ENCODE assay signal across 8 mouse cellular contexts in genomic region chr2:26300808-26301174, GRCm38 (mm10). TPM values are rescaled to one million over a fixed set of nuclear protein-coding genes. Genes with fewer than 3 reads are reported as not detected.
DNase-seq lines count a peak whose midpoint lies in the region; ATAC-seq lines count a peak whose summit lies in the region.

No protein-coding gene starts in this region.

- H3K4me3 ChIP-seq in limb, embryonic 12.5 days (replicated peaks), result no peak overlapping the region
- no peak overlapping the region for H3K4me3 ChIP-seq in stomach, embryonic 15.5 days (replicated peaks)

- 0 out of 2 replicates have a peak overlapping the region, but pooled peaks have one; percentile 18 for H3K9ac ChIP-seq in limb, embryonic 12.5 days (replicated peaks)
- H3K9ac ChIP-seq in stomach, embryonic 15.5 days, result no peak overlapping the region

- H3K36me3 ChIP-seq in limb, embryonic 12.5 days, result no peaks in the 10 kb centered on the region
- no peaks in the 10 kb centered on the region for H3K36me3 ChIP-seq in stomach, embryonic 15.5 days

- 3% methylated on average over 3 of the region's 3 CpGs for WGBS in limb, embryonic 12.5 days
- 0% methylated on average over 3 of the region's 3 CpGs for WGBS in stomach, embryonic 15.5 days

- peak; percentile 72 for DNase-seq in 416B (ENCODE audit: low read depth)
- peak; percentile 76 for DNase-seq in adrenal gland, adult 8-10 months
- DNase-seq in embryo, embryonic 11.5 days (ENCODE audit: low read depth, low spot score), result peak; percentile 75
- peak; percentile 97 for DNase-seq in heart, adult 11 months
- DNase-seq in kidney, adult 8-10 months, result peak; percentile 75 to 87
- peak; percentile 81 for DNase-seq in naive thymus-derived CD4-positive, alpha-beta T cell, adult 2 months (ENCODE audit: low read depth)

- peaks cover 25% of the 10 kb centered on the region for H3K27me3 ChIP-seq in limb, embryonic 12.5 days
- H3K27me3 ChIP-seq in stomach, embryonic 15.5 days (replicated peaks), result no peaks in the 10 kb centered on the region

- no peak overlapping the region for H3K4me2 ChIP-seq in limb, embryonic 12.5 days
- H3K4me2 ChIP-seq in stomach, embryonic 15.5 days, result no peak overlapping the region

- H3K9me3 ChIP-seq in limb, embryonic 12.5 days, result no peaks in the 10 kb centered on the region
- no peaks in the 10 kb centered on the region for H3K9me3 ChIP-seq in stomach, embryonic 15.5 days

- H3K27ac ChIP-seq in limb, embryonic 12.5 days, result no peak overlapping the region
- H3K27ac ChIP-seq in stomach, embryonic 15.5 days, result peak overlapping the region; percentile 72

- peaks cover 19% of the 10 kb centered on the region for H3K4me1 ChIP-seq in limb, embryonic 12.5 days (replicated peaks)
- peaks cover 34% of the 10 kb centered on the region for H3K4me1 ChIP-seq in stomach, embryonic 15.5 days

- ATAC-seq in limb, embryonic 12.5 days (ENCODE audit: insufficient number of reproducible peaks, insufficient read depth, low FRiP score, low TSS enrichment, low read depth), result no peak
- peak; percentile 24; the same call in 1 of the 2 replicates for ATAC-seq in stomach, embryonic 15.5 days (ENCODE audit: insufficient read depth, low FRiP score, low read depth)

RNA-seq across cellular contexts. Expression of gene Ccdc187, which starts 6.4 kb away (rescaled TPM):
- total RNA-seq in adrenal gland, adult 8-10 months (2022), result 1 to 10 TPM in 3 of 4 experiments, under 1 TPM in 1; 0.32 to 4.1 (median 2.2) TPM
- polyA plus RNA-seq in limb, embryonic 12.5 days (2016; fragmentation: Nextera tagmentation; extraction: Ambion mirVana), result not detected in 2 replicates
- 0.57 and 0.61 TPM in 2 replicates for polyA plus RNA-seq in stomach, embryonic 15.5 days (2015; fragmentation: Nextera tagmentation; extraction: Ambion mirVana)

RNA-seq across cellular contexts. Expression of gene Gpsm1, which starts 14.5 kb away (rescaled TPM):
- 10 to 100 TPM; 10.7 to 41.6 (median 24.6) TPM for total RNA-seq in adrenal gland, adult 8-10 months (2022)
- polyA plus RNA-seq in limb, embryonic 12.5 days (2016; fragmentation: Nextera tagmentation; extraction: Ambion mirVana), result 73.4 and 74.1 TPM in 2 replicates
- polyA plus RNA-seq in stomach, embryonic 15.5 days (2015; fragmentation: Nextera tagmentation; extraction: Ambion mirVana), result 34.6 and 35.8 TPM in 2 replicates

RNA-seq across cellular contexts. Expression of gene Dnlz, which starts 51.1 kb away (rescaled TPM):
- 10 to 100 TPM; 21.0 to 23.8 (median 21.9) TPM for total RNA-seq in adrenal gland, adult 8-10 months (2022)
- polyA plus RNA-seq in limb, embryonic 12.5 days (2016; fragmentation: Nextera tagmentation; extraction: Ambion mirVana), result 32.2 and 32.5 TPM in 2 replicates
- polyA plus RNA-seq in stomach, embryonic 15.5 days (2015; fragmentation: Nextera tagmentation; extraction: Ambion mirVana), result 22.2 and 25.1 TPM in 2 replicates

RNA-seq across cellular contexts. Expression of gene Card9, which starts 59.9 kb away (rescaled TPM):
- 1 to 10 TPM; 1.1 to 3.4 (median 2.2) TPM for total RNA-seq in adrenal gland, adult 8-10 months (2022)
- polyA plus RNA-seq in limb, embryonic 12.5 days (2016; fragmentation: Nextera tagmentation; extraction: Ambion mirVana), result 0.50 and 0.51 TPM in 2 replicates
- polyA plus RNA-seq in stomach, embryonic 15.5 days (2015; fragmentation: Nextera tagmentation; extraction: Ambion mirVana), result 1.6 and 1.8 TPM in 2 replicates
